34 mouse cellular contexts compared by ENCODE assay signal in genomic region chr17:35490320-35490719, GRCm38 (mm10). TPM values are rescaled to one million over a fixed set of nuclear protein-coding genes. Genes with fewer than 3 reads are reported as not detected.
A peak's percentile ranks its signal among the peaks of the same experiment; 100 is the strongest.
DNase-seq lines count a peak whose midpoint lies in the region; ATAC-seq lines count a peak whose summit lies in the region.
"Had no signal": no experiment of that assay in that cellular context is flagged by ENCODE, and none has a peak within 500 bp of the region (broad histone marks: within the 10 kb centered on the region; RNA-seq: fewer than 3 reads in every experiment).

No protein-coding gene starts in this region.

- no peaks in the 10 kb centered on the region for H3K27me3 ChIP-seq in hindbrain, embryonic 13.5 days
- no peaks in the 10 kb centered on the region for H3K27me3 ChIP-seq in hindbrain, embryonic 16.5 days (replicated peaks; ENCODE audit: control insufficient read depth, insufficient read depth, low read length)
- H3K27me3 ChIP-seq: embryonic facial prominence, embryonic 13.5 days; forebrain, embryonic 15.5 days had no signal

- H3K4me2 ChIP-seq in hindbrain, embryonic 13.5 days, result no peak overlapping the region
- no peak overlapping the region for H3K4me2 ChIP-seq in hindbrain, embryonic 16.5 days (ENCODE audit: low read length)
- H3K4me2 ChIP-seq: embryonic facial prominence, embryonic 13.5 days; forebrain, embryonic 12.5 days; forebrain, embryonic 15.5 days; heart, embryonic 12.5 days; heart, embryonic 15.5 days had no signal

- peak; percentile 11 for DNase-seq in embryo, embryonic 10 days (ENCODE audit: low spot score)
- no peak for DNase-seq in embryo, embryonic 11 days
- DNase-seq in ES-CJ7 (ENCODE audit: low read depth, low spot score) (peak; percentile 91), ZHBTc4 (ENCODE audit: low read depth, low spot score) (peak; percentile 91)
- no peak for DNase-seq in left cerebral cortex, postnatal 10 days (ENCODE audit: extremely low spot score in 1 of 2, low spot score in 2 of 2)
- no peak for DNase-seq in cerebellum, adult 11 months
- DNase-seq: adrenal gland, adult 8-10 months; adrenal gland, postnatal 25 days; cerebellum, adult 18-20 months; cerebellum, adult 9-10 months; cerebellum, postnatal 14 days; gastrocnemius, postnatal 25 days; heart, postnatal 10 days; heart, postnatal 36 days; kidney, adult 18-20 months had no signal

- H3K36me3 ChIP-seq in hindbrain, embryonic 13.5 days, result no peaks in the 10 kb centered on the region
- H3K36me3 ChIP-seq in hindbrain, embryonic 16.5 days (ENCODE audit: control insufficient read depth, insufficient read depth, low read length), result no peaks in the 10 kb centered on the region
- H3K36me3 ChIP-seq: embryonic facial prominence, embryonic 10.5 days; embryonic facial prominence, embryonic 13.5 days; forebrain, embryonic 12.5 days; forebrain, embryonic 15.5 days; G1E; heart, embryonic 12.5 days; heart, embryonic 15.5 days had no signal

- H3K9me3 ChIP-seq in hindbrain, embryonic 13.5 days, result no peaks in the 10 kb centered on the region
- H3K9me3 ChIP-seq in hindbrain, embryonic 16.5 days (ENCODE audit: control insufficient read depth, low read length), result no peaks in the 10 kb centered on the region
- H3K9me3 ChIP-seq: embryonic facial prominence, embryonic 10.5 days; embryonic facial prominence, embryonic 13.5 days; forebrain, embryonic 12.5 days; forebrain, embryonic 15.5 days; G1E; heart, embryonic 12.5 days; heart, embryonic 15.5 days had no signal

- WGBS in hindbrain, embryonic 13.5 days, result 53% methylated on average over 5 of the region's 5 CpGs
- WGBS in hindbrain, embryonic 16.5 days, result 47% methylated on average over 5 of the region's 5 CpGs

- H3K9ac ChIP-seq in hindbrain, embryonic 13.5 days, result no peak overlapping the region
- H3K9ac ChIP-seq in hindbrain, embryonic 16.5 days (ENCODE audit: low read depth, low read length), result no peak overlapping the region
- H3K9ac ChIP-seq: embryonic facial prominence, embryonic 13.5 days; forebrain, embryonic 12.5 days; forebrain, embryonic 15.5 days; heart, embryonic 12.5 days; heart, embryonic 15.5 days had no signal

- no peak for ATAC-seq in hindbrain, embryonic 13.5 days (ENCODE audit: low FRiP score)
- ATAC-seq in hindbrain, embryonic 16.5 days, result no peak
- ATAC-seq: activated CD4-positive, CD25-positive, alpha-beta regulatory T cell, adult 4 months; forebrain, embryonic 15.5 days; hindbrain, postnatal 0 days; inflammation-experienced regulatory T-cells, adult 6 months; intestine, embryonic 16.5 days; Patski had no signal

- H3K4me3 ChIP-seq in hindbrain, embryonic 13.5 days, result no peak overlapping the region
- no peak overlapping the region for H3K4me3 ChIP-seq in hindbrain, embryonic 16.5 days (ENCODE audit: low read length)
- H3K4me3 ChIP-seq: embryonic facial prominence, embryonic 10.5 days; embryonic facial prominence, embryonic 13.5 days; erythroblast, embryonic 14.5 days; forebrain, embryonic 12.5 days; forebrain, embryonic 15.5 days; heart, embryonic 12.5 days; heart, embryonic 15.5 days had no signal

- H3K4me1 ChIP-seq in hindbrain, embryonic 13.5 days (replicated peaks), result peaks cover 7% of the 10 kb centered on the region; the same call in 1 of the 2 replicates
- no peaks in the 10 kb centered on the region for H3K4me1 ChIP-seq in hindbrain, embryonic 16.5 days (ENCODE audit: control insufficient read depth, insufficient read depth, low read depth, low read length)
- H3K4me1 ChIP-seq: embryonic facial prominence, embryonic 13.5 days; forebrain, embryonic 12.5 days; forebrain, embryonic 15.5 days had no signal

- intact Hi-C loops in left cerebral cortex, postnatal 10 days (cut with DNase I), result no loop called here

- 0 out of 2 replicates have a peak overlapping the region, but pooled peaks have one; percentile 0 for H3K27ac ChIP-seq in hindbrain, embryonic 13.5 days
- H3K27ac ChIP-seq in hindbrain, embryonic 16.5 days (ENCODE audit: low read depth, low read length), result no peak overlapping the region
- H3K27ac ChIP-seq: embryonic facial prominence, embryonic 10.5 days; embryonic facial prominence, embryonic 13.5 days; forebrain, embryonic 12.5 days; forebrain, embryonic 15.5 days; heart, embryonic 15.5 days; hindbrain, postnatal 0 days had no signal

RNA-seq across cellular contexts. Expression of gene Pou5f1, which starts 15.5 kb away (rescaled TPM):
- not detected in 2 replicates for polyA plus RNA-seq in hindbrain, embryonic 13.5 days (2015; fragmentation: Nextera tagmentation; extraction: Ambion mirVana)
- polyA plus RNA-seq in hindbrain, embryonic 16.5 days (2015; fragmentation: Nextera tagmentation; extraction: Ambion mirVana), result not detected in 2 replicates
- total RNA-seq in left cerebral cortex, postnatal 10 days (2021), result not detected
- total RNA-seq: gastrocnemius, adult 8-10 months; heart, postnatal 10 days; heart, postnatal 36 days; hindbrain, postnatal 0 days had no signal
- polyA plus RNA-seq: brain, embryonic 14.5 days; embryonic facial prominence, embryonic 10.5 days; embryonic facial prominence, embryonic 13.5 days; forebrain, embryonic 15.5 days; G1E; heart, embryonic 12.5 days; heart, embryonic 15.5 days; hindbrain, embryonic 11.5 days; hindbrain, postnatal 0 days; intestine, embryonic 16.5 days; Patski had no signal

RNA-seq across cellular contexts. Expression of gene H2-Q10, which starts 20.4 kb away (rescaled TPM):
- polyA plus RNA-seq in hindbrain, embryonic 13.5 days (2015; fragmentation: Nextera tagmentation; extraction: Ambion mirVana), result 0.10 and 0.23 TPM in 2 replicates
- polyA plus RNA-seq in hindbrain, embryonic 16.5 days (2015; fragmentation: Nextera tagmentation; extraction: Ambion mirVana), result 0.11 and 0.21 TPM in 2 replicates
- total RNA-seq in left cerebral cortex, postnatal 10 days (2021), result not detected
- total RNA-seq: hindbrain, postnatal 0 days had no signal
- polyA plus RNA-seq: G1E had no signal

RNA-seq across cellular contexts. Expression of gene Tcf19, which starts 26.3 kb away (rescaled TPM):
- polyA plus RNA-seq in hindbrain, embryonic 13.5 days (2015; fragmentation: Nextera tagmentation; extraction: Ambion mirVana), result 14.9 and 15.4 TPM in 2 replicates
- polyA plus RNA-seq in hindbrain, embryonic 16.5 days (2015; fragmentation: Nextera tagmentation; extraction: Ambion mirVana), result 16.4 and 21.2 TPM in 2 replicates
- 1 to 10 TPM; 5.7 to 8.5 TPM for total RNA-seq in left cerebral cortex, postnatal 10 days (2021)

RNA-seq across cellular contexts. Expression of gene Cchcr1, which starts 26.6 kb away (rescaled TPM):
- 6.3 and 7.6 TPM in 2 replicates for polyA plus RNA-seq in hindbrain, embryonic 13.5 days (2015; fragmentation: Nextera tagmentation; extraction: Ambion mirVana)
- polyA plus RNA-seq in hindbrain, embryonic 16.5 days (2015; fragmentation: Nextera tagmentation; extraction: Ambion mirVana), result 5.8 and 6.3 TPM in 2 replicates
- 1 to 10 TPM; 6.4 to 7.4 TPM for total RNA-seq in left cerebral cortex, postnatal 10 days (2021)

RNA-seq across cellular contexts. Expression of gene Psors1c2, which starts 42.7 kb away (rescaled TPM):
- 0.68 and 1.4 TPM in 2 replicates for polyA plus RNA-seq in hindbrain, embryonic 13.5 days (2015; fragmentation: Nextera tagmentation; extraction: Ambion mirVana)
- polyA plus RNA-seq in hindbrain, embryonic 16.5 days (2015; fragmentation: Nextera tagmentation; extraction: Ambion mirVana), result 0.94 and 1.1 TPM in 2 replicates
- under 1 TPM; 0.43 to 0.59 TPM for total RNA-seq in left cerebral cortex, postnatal 10 days (2021)
- total RNA-seq: adrenal gland, adult 8-10 months; adrenal gland, postnatal 25 days; gastrocnemius, adult 8-10 months; gastrocnemius, postnatal 25 days; heart, postnatal 10 days; heart, postnatal 36 days; hindbrain, postnatal 0 days had no signal
- polyA plus RNA-seq: activated CD4-positive, CD25-positive, alpha-beta regulatory T cell, adult 4 months; gonadal fat pad, adult 2 months had no signal

Comparison
In these comparisons a context has a peak if more than half of its experiments do, and no peak if none do; other contexts are left out.
1. DNase-seq: peak in embryo, embryonic 10 days (single experiment), ES-CJ7 (single experiment) and ZHBTc4 (single experiment); none in embryo, embryonic 11 days (single experiment), left cerebral cortex, postnatal 10 days (0 of 2) and cerebellum, adult 11 months (single experiment).